Mouse (Mus musculus): ENCODE measurements at regions not wholly inside any gene's neighbourhood (a gene's known extent, or its start where the extent isn't known, plus 50 kb on each side); places are given as distances from the start of the nearest gene placed in this dataset.
"Not testable (repeated sequence)": the region's sequence is repeated elsewhere in the genome, so short reads cannot be mapped to it uniquely, and the experiment has no call there.

DNA sequence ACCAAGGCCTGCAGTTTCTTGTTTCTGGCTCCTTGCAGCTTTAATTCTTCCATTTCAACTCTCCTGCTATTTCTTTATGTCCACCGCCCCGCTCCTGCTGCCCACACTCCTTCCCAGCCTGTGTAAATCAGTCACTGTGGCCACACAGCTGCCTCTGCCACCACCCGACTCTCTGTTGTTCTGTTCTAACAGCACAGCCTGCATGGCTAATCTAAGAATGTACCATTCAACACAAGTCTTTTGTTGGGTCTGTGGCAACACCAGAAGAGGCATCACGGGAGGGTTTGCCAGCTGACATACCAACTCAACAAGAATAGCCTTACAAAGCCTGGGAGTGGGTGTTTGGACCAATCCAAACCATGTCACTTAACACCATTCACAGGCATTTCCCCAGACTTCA lies 264.9 kb upstream of the Pum3 start:
- no peak for DNase-seq (ENCODE audit: low read depth, low spot score)

- DNase-seq (ENCODE audit: low read depth, low spot score): peak; percentile 63
Observed at GRCm38 (mm10) chr19:27693706-27694105, 264.1 kb upstream of the Pum3 start.

- DNase-seq (ENCODE audit: low read depth, low spot score): no peak
Observed at GRCm38 (mm10) chr19:27692944-27693343, 263.3 kb upstream of the Pum3 start.

- DNase-seq (ENCODE audit: low read depth, low spot score): peak; percentile 60
Observed at GRCm38 (mm10) chr19:27683426-27683825, 253.8 kb upstream of the Pum3 start.

GRCm38 (mm10) chr19:27679427-27679826 lies 249.8 kb upstream of the Pum3 start:
- DNase-seq (ENCODE audit: low read depth, low spot score): no peak

DNA sequence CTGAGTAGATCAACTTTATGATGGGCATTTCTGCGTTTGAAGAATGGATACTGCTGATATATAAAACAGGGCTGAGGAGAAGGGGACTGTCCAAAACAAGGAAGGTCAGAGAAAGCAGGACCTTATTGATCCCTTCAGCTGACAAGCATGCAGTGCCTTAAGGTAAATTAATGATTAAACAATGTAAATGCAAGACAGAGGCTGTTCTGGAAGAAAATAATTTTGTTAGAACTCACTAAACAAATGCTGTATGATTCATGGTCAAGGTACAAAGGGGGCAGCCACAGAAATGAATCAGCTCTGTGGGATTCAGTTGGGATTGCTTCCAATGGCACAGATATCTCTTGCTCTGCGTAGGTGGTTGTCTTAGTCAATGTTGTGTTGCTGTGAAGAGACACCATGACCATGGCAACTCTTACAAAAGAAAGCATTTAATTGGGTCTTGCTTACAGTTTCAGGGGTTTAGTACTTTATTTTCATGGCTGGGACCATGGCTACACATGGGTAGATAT lies 243.1 kb upstream of the Pum3 start:
- DNase-seq (ENCODE audit: low read depth, low spot score): no peak

GRCm38 (mm10) chr19:27663296-27663695 lies 233.7 kb upstream of the Pum3 start:
- DNase-seq (ENCODE audit: low read depth, low spot score): no peak

DNA sequence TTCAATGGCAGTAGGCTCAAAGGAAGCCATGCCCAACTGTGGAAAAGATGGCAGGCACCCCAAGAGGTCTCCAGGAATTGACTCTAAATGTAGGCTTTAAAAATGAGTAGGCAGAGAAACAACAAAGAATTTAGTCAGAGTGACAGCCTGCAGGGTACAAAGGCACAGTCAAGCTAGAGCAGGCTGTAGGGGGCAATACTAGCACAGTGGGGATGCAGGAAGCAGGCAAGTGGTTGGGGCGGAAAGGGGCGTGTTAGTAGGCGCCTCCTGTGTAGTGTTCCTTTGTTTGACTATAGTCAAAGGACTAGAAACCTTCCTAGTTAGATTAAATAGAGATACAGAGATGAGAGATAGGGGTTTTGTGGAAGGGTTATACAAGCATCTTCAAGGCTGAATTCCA lies 211.4 kb upstream of the Pum3 start:
- peak; percentile 45 for DNase-seq (ENCODE audit: low read depth, low spot score)

- peak; percentile 12 for DNase-seq (ENCODE audit: low read depth, low spot score)
Observed at GRCm38 (mm10) chr19:27633105-27633504, 203.5 kb upstream of the Pum3 start.

- no peak for DNase-seq (ENCODE audit: low read depth, low spot score)
Observed at GRCm38 (mm10) chr19:27627626-27628025, 198.0 kb upstream of the Pum3 start.

DNA sequence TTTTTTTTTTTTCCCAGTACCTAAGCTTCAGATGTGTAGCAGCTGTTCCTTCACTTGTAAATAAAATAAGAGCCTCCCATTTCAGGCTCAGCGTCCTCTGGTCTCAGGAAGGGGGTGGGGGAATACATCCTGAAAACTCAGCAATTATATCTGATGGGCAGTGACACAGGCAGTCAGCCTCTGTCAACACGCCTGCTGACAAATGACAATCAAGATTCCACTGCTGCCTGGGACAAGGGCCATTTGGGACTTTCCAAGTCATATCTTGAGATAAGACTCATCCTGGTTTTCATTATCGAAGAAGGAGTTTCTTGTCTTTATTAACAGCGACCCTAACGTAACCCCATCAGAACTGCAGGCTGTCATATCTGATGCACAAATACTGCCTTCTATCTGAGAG lies 187.9 kb upstream of the Pum3 start:
- DNase-seq (ENCODE audit: low read depth, low spot score): no peak

GRCm38 (mm10) chr19:27606933-27607332 lies 177.3 kb upstream of the Pum3 start:
- no peak for DNase-seq (ENCODE audit: low read depth, low spot score)

GRCm38 (mm10) chr19:27603296-27603695 lies 173.7 kb upstream of the Pum3 start:
- DNase-seq (ENCODE audit: low read depth, low spot score): peak; percentile 26

DNA sequence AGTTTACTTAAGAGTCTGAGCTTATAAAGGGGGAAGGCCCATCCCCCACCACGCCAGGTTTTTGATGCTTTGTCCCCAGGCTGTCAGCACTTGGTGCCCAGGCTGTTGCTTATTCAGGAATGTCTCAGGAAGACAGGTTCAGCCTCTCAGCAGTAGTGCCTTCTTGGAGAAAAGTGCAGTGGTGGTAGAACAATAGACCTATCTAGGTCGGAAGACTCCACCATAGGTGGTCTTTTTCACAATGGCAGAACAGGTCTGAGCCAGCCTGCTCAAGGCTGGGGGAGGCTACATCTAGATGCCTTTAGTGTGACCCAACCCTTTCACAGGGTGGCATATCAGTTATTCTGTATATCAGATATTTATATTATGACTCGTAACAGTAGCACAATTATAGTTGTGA lies 171.9 kb upstream of the Pum3 start:
- DNase-seq (ENCODE audit: low read depth, low spot score): peak; percentile 68

DNA sequence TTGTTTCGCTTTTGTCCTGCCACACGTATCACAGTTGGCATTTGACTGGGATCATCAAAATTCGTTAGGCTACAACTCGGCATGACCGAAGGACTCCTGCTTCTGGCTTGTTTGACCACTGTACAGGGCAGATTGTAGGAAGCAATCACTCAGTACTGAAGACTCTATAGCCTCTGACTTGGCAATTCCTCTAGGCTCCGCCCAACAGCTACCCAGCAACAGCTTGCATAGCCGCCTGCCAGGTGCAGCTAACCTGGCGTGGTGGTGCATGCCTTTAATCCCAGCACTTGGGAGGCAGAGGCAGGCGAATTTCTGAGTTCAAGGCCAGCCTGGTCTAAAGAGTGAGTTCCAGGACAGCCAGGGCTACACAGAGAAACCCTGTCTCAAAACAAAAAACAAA lies 170.8 kb upstream of the Pum3 start:
- not testable (repeated sequence) for DNase-seq (ENCODE audit: low read depth, low spot score)

DNA sequence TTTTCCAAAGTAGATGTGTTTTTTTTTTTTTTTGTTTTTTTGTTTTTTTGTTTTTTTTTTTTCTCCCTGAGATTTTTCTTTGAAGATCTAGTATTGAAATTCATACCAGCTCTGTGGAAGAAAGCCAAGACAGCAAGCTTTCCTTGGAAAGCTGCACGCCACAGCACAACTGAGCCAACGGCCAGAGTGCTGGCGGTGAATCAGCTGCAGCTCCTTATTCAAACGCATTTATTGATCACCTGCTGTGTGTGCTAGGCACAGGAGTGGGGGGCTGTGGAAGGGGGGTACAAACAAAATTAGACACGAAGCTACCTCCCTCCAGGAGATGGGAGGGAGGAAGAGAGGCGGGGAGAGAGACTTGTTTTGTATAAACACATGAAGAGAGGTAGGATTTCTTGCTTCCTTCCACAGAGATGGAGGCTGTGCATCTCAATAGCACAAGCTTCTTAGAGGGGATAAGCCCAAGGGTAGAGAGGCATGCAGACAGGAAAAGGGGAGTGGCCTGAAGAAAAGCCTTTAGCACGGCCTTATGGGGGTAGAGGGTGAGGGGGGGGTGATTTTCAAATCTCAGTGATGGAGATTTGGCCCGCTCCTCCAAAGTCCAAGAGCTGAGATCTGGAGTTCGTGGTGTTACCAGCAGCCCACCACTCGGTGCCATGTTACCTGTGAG lies 170.1 kb upstream of the Pum3 start:
- no peak for DNase-seq (ENCODE audit: low read depth, low spot score)

- no peak for DNase-seq (ENCODE audit: low read depth, low spot score)
Observed at GRCm38 (mm10) chr19:27598350-27598749, 168.7 kb upstream of the Pum3 start.

GRCm38 (mm10) chr19:27585566-27585965 lies 155.9 kb upstream of the Pum3 start:
- no peak for DNase-seq (ENCODE audit: low read depth, low spot score)

DNA sequence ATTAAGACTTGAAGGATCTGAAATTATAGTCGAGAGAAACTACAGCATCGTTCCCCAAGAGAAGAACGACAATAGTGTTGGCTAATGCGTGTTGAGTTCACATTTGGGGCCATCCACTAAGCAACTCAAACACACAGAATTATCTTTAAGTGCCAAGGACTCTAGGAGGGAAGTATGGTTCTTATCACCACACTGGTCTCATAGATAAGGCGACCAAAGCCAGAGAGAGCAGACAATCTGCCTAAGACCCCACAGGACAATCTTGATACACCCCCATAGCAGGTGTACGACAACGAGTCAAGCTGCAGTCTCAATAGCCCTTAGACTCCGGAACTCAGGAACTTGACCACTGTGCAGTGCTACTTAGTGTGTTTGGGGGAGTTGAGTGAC lies 152.5 kb upstream of the Pum3 start:
- no peak for DNase-seq (ENCODE audit: low read depth, low spot score)

GRCm38 (mm10) chr19:27581362-27582110 lies 151.9 kb upstream of the Pum3 start:
- no peak for DNase-seq (ENCODE audit: low read depth, low spot score)

DNA sequence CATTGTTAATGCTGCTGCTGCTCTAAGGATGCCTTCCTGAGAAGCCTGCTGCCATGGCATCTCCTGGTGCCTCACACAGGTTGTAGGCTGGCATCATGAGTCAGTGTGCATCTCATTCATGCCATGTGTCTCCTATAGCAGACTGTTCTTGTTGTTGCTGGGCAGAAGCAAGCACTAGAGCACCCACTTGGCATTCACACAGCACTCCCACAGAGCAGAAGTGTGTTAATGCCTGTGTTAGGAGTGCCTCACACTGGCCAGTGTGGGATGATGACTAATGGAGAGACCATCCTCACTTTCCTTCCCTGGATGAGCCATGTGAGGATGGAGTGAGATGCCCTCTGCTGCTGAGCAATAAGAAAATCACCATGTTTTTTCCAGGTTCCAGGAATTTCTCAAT lies 146.9 kb upstream of the Pum3 start:
- DNase-seq (ENCODE audit: low read depth, low spot score): no peak

GRCm38 (mm10) chr19:27566929-27567328 lies 137.3 kb upstream of the Pum3 start:
- DNase-seq (ENCODE audit: low read depth, low spot score): no peak

- DNase-seq (ENCODE audit: low read depth, low spot score): no peak
Observed at GRCm38 (mm10) chr19:27566060-27566459, 136.4 kb upstream of the Pum3 start.

Data from ZHBTc4 (cell line).